In genomic region chr10:95239196-95240069, GRCm38 (mm10) we compare ENCODE assay signal across 15 mouse cellular contexts.
DNase-seq lines count a peak whose midpoint lies in the region; ATAC-seq and TF ChIP-seq lines count a peak whose summit lies in the region.
"Had no signal": no experiment of that assay in that cellular context is flagged by ENCODE, and none has a peak within 500 bp of the region (broad histone marks: within the 10 kb centered on the region; RNA-seq: fewer than 3 reads in every experiment).

No protein-coding gene starts in this region.

- intact Hi-C loops in heart, postnatal 25 days (cut with DNase I), result no loop called here

- peak; percentile 59 for ATAC-seq in neural tube, embryonic 12.5 days (ENCODE audit: low FRiP score, low read depth)
- peak; percentile 84 for ATAC-seq in forebrain, postnatal 0 days
- peak; percentile 74 for ATAC-seq in midbrain, embryonic 12.5 days (ENCODE audit: low FRiP score, low read depth)
- no peak for ATAC-seq in liver, embryonic 11.5 days (replicated peaks; ENCODE audit: low FRiP score)

- 43% methylated on average over 13 of the region's 13 CpGs for WGBS in neural tube, embryonic 12.5 days
- 19% methylated on average over 13 of the region's 13 CpGs for WGBS in forebrain, postnatal 0 days
- 33% methylated on average over 13 of the region's 13 CpGs for WGBS in midbrain, embryonic 12.5 days
- WGBS in liver, embryonic 11.5 days, result 71% methylated on average over 13 of the region's 13 CpGs

- H3K27me3 ChIP-seq in neural tube, embryonic 12.5 days (replicated peaks), result no peaks in the 10 kb centered on the region
- H3K27me3 ChIP-seq in forebrain, postnatal 0 days (ENCODE audit: insufficient read depth, low read length), result no peaks in the 10 kb centered on the region
- peaks cover 6% of the 10 kb centered on the region; the same call in 1 of the 2 replicates for H3K27me3 ChIP-seq in midbrain, embryonic 12.5 days
- H3K27me3 ChIP-seq in liver, embryonic 11.5 days (replicated peaks; ENCODE audit: control insufficient read depth, insufficient read depth, low read length), result no peaks in the 10 kb centered on the region
- H3K27me3 ChIP-seq: heart, embryonic 13.5 days; limb, embryonic 13.5 days had no signal

- TF ChIP-seq CTCF in forebrain, postnatal 0 days (IDR thresholded peaks at IDR 0.05; ENCODE audit: low read depth), result no peak

- H3K27ac ChIP-seq in neural tube, embryonic 12.5 days, result no peak overlapping the region
- peak overlapping the region; percentile 57 for H3K27ac ChIP-seq in forebrain, postnatal 0 days (ENCODE audit: low read depth, low read length)
- peak overlapping the region; percentile 58; the same call in 1 of the 2 replicates for H3K27ac ChIP-seq in midbrain, embryonic 12.5 days (replicated peaks)
- H3K27ac ChIP-seq in liver, embryonic 11.5 days (ENCODE audit: low read depth, low read length), result no peak overlapping the region
- H3K27ac ChIP-seq: heart, embryonic 13.5 days; left cerebral cortex, adult 2 months; limb, embryonic 13.5 days had no signal

- DNase-seq in neural tube, embryonic 10.5 days (ENCODE audit: extremely low spot score, low spot score), result no peak
- peak; percentile 59 for DNase-seq in forebrain, postnatal 0 days
- no peak for DNase-seq in left cerebral cortex, adult 8-10 months (ENCODE audit: low spot score in 2 of 2)
- DNase-seq in liver, embryonic 11.5 days (ENCODE audit: low spot score), result no peak
- DNase-seq in heart, postnatal 25 days (ENCODE audit: low spot score), result no peak
- DNase-seq in heart, adult 11 months, result no peak
- DNase-seq: adrenal gland, adult 8-10 months; cerebellum, postnatal 10 days; kidney, adult 8-10 months; lung, postnatal 4 days had no signal

- H3K4me2 ChIP-seq in neural tube, embryonic 12.5 days (replicated peaks), result no peak overlapping the region
- H3K4me2 ChIP-seq in forebrain, postnatal 0 days (ENCODE audit: low read depth), result no peak overlapping the region
- 0 out of 2 replicates have a peak overlapping the region, but pooled peaks have one; percentile 9 for H3K4me2 ChIP-seq in midbrain, embryonic 12.5 days (replicated peaks)
- no peak overlapping the region for H3K4me2 ChIP-seq in liver, embryonic 11.5 days
- H3K4me2 ChIP-seq: heart, embryonic 13.5 days; limb, embryonic 13.5 days had no signal

- 0 out of 2 replicates have a peak, but pooled peaks cover 12% of the 10 kb centered on the region for H3K4me1 ChIP-seq in neural tube, embryonic 12.5 days
- H3K4me1 ChIP-seq in forebrain, postnatal 0 days (ENCODE audit: insufficient read depth), result peaks cover 9% of the 10 kb centered on the region
- peaks cover 34% of the 10 kb centered on the region for H3K4me1 ChIP-seq in midbrain, embryonic 12.5 days
- H3K4me1 ChIP-seq in liver, embryonic 11.5 days (replicated peaks; ENCODE audit: control insufficient read depth, insufficient read depth, low read length), result peaks cover 7% of the 10 kb centered on the region; the same call in 1 of the 2 replicates

- H3K9ac ChIP-seq in neural tube, embryonic 12.5 days, result no peak overlapping the region
- no peak overlapping the region for H3K9ac ChIP-seq in forebrain, postnatal 0 days
- H3K9ac ChIP-seq in midbrain, embryonic 12.5 days (replicated peaks), result no peak overlapping the region
- no peak overlapping the region for H3K9ac ChIP-seq in liver, embryonic 11.5 days (ENCODE audit: low read depth, low read length)
- H3K9ac ChIP-seq: heart, embryonic 13.5 days; limb, embryonic 13.5 days had no signal

- H3K9me3 ChIP-seq in neural tube, embryonic 12.5 days, result no peaks in the 10 kb centered on the region
- H3K9me3 ChIP-seq in forebrain, postnatal 0 days (ENCODE audit: low read length), result no peaks in the 10 kb centered on the region
- no peaks in the 10 kb centered on the region for H3K9me3 ChIP-seq in midbrain, embryonic 12.5 days
- no peaks in the 10 kb centered on the region for H3K9me3 ChIP-seq in liver, embryonic 11.5 days (ENCODE audit: control insufficient read depth, low read length)
- H3K9me3 ChIP-seq: heart, embryonic 13.5 days; limb, embryonic 13.5 days had no signal

- H3K36me3 ChIP-seq in neural tube, embryonic 12.5 days, result no peaks in the 10 kb centered on the region
- no peaks in the 10 kb centered on the region for H3K36me3 ChIP-seq in forebrain, postnatal 0 days (ENCODE audit: insufficient read depth)
- H3K36me3 ChIP-seq in midbrain, embryonic 12.5 days, result no peaks in the 10 kb centered on the region
- no peaks in the 10 kb centered on the region for H3K36me3 ChIP-seq in liver, embryonic 11.5 days (ENCODE audit: control insufficient read depth, insufficient read depth, low read length)
- H3K36me3 ChIP-seq: heart, embryonic 13.5 days; limb, embryonic 13.5 days had no signal

- no peak overlapping the region for H3K4me3 ChIP-seq in neural tube, embryonic 12.5 days
- no peak overlapping the region for H3K4me3 ChIP-seq in forebrain, postnatal 0 days (ENCODE audit: low read depth, low read length)
- no peak overlapping the region for H3K4me3 ChIP-seq in midbrain, embryonic 12.5 days
- H3K4me3 ChIP-seq in liver, embryonic 11.5 days (ENCODE audit: low read depth, low read length), result no peak overlapping the region
- H3K4me3 ChIP-seq: heart, embryonic 13.5 days; left cerebral cortex, adult 2 months; limb, embryonic 13.5 days had no signal

Comparison
In these comparisons a context has a peak if more than half of its experiments do, and no peak if none do; other contexts are left out.
1. H3K27ac ChIP-seq: peak in forebrain, postnatal 0 days (single experiment) and midbrain, embryonic 12.5 days (single experiment); none in neural tube, embryonic 12.5 days (single experiment) and liver, embryonic 11.5 days (single experiment).